Mouse (Mus musculus): ENCODE data around the gene Sgca.

The Sgca gene

DNA sequence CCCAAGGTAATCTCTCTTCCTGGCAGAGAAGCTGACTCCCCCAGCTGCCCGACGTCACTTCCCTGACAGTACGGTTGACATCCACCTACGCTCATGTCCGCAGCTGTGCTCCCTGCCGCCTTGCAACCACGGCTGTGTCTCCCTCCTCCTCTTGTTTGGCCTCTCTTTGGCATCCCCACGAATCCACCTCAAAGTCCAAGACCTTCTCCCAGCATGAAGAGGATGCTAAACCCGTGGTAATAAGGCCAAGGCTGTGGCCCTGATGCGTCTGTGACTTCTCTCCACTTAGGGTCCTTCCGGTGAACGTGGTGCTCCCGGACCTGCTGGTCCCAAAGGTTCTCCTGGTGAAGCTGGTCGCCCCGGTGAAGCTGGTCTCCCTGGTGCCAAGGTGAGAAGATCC is 33.1 kb downstream of the Sgca start:
- no peak for DNase-seq (ENCODE audit: low read depth, low spot score)

DNA sequence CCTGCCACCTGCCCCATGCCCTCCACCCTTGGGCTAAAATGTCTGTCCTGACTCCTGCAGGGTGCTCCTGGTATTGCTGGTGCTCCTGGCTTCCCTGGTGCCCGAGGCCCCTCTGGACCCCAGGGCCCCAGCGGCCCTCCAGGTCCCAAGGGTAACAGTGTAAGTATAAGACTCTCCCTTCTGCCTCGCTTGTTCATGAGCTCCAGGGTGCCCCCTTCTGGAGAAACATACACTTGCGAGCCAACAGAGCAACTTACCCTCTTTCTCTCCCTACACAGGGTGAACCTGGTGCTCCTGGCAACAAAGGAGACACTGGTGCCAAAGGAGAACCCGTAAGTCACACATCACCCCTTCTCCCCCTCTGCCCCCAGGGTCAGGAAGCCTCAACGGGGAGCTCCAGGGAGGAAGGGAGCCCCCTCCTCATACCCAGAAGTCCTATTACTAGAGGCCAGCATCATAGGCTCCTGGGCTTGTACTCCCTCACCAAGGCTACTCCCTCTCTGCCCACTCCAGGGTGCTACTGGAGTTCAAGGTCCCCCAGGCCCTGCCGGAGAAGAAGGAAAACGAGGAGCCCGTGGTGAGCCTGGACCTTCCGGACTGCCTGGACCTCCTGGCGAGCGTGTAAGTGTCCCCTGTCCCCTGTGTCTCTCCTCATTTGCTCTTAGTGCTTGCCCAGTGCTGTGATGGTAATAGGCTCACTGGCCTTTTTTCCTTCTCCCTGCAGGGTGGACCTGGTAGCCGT is 33.7 kb downstream of the Sgca start:
- no peak for DNase-seq (ENCODE audit: low read depth, low spot score)

DNA sequence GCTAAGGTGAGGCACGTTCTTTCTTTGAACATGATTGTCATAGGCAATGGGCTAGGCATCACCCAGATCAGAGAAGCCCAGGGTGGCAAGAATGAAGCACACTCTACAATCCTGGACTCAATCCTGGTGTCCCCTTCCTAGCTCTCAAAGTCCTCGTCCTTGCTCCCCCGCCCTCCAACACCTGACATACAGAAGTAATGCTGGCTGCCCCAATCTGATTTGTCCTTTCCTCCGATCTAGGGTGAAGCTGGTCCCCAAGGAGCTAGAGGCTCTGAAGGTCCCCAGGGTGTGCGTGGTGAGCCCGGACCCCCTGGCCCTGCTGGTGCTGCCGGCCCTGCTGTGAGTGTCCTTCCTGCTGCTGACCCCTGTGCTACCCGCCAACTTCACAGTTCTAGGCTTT is 34.4 kb downstream of the Sgca start:
- no peak for DNase-seq (ENCODE audit: low read depth, low spot score)

DNA sequence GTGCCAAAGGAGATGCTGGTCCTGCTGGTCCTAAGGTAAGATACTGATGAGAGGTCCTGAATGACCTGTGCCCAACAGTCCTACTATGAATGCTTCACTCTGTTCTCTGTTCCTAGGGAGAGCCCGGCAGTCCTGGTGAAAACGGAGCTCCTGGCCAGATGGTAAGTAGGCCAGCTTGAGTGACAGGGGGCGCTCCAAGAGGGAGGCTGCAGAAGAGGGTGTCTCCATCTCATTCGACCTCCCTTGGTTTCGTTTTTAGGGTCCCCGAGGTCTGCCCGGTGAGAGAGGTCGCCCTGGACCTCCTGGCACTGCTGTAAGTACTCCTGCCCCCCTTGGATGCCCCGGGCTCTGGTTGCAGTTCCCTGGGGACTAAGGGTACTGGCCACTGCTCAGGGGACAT is 35.0 kb downstream of the Sgca start:
- no peak for DNase-seq (ENCODE audit: low read depth, low spot score)

DNA sequence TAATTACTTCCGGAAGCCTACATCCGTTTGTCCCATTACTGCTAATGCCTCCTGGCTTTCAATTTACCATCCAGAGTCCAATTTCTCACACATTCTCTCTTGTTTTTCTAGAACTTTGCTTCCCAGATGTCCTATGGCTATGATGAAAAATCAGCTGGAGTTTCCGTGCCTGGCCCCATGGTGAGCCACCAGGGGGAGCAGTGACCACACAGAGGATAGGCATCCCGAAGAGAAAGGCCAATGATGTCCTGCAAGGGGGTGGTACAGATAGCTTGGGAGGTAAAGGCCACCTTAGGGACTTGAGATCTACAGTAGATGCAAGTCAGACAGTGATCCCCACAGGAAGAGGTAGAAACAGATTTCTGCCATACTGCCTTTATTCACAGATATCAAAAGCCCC is 36.8 kb downstream of the Sgca start:
- no peak for DNase-seq (ENCODE audit: low read depth, low spot score)

DNA sequence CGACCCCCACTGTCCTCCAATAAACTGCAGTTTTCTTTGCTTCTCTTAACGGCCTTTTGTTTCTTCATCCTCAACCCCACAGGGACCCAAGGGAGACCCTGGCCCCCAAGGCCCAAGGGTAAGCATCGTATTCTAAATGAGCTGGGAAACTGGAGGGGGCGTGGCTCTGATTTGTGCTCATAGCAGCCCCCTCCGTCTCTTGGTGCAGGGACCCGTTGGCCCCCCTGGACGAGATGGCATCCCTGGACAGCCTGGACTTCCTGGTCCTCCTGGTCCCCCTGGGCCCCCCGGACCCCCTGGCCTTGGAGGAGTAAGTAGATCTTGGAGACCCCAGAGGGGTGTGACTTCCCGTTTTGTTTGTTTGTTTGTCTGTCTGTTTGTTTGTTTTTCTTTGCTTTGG is 37.8 kb downstream of the Sgca start:
- DNase-seq (ENCODE audit: low read depth, low spot score), result no peak

DNA sequence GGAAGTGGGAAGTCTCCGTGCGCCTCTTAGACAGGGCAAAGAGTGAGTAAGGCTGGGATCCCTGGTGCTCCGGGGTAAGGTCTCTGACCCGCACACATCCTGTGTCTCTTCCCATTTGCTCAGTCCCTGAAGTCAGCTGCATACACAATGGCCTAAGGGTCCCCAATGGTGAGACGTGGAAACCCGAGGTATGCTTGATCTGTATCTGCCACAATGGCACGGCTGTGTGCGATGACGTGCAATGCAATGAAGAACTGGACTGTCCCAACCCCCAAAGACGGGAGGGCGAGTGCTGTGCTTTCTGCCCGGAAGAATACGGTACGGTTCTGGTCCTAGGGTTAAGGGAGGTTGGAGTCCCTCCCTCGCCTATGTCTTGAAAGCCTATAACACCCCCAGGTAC is 38.3 kb downstream of the Sgca start:
- no peak for DNase-seq (ENCODE audit: low read depth, low spot score)

DNA sequence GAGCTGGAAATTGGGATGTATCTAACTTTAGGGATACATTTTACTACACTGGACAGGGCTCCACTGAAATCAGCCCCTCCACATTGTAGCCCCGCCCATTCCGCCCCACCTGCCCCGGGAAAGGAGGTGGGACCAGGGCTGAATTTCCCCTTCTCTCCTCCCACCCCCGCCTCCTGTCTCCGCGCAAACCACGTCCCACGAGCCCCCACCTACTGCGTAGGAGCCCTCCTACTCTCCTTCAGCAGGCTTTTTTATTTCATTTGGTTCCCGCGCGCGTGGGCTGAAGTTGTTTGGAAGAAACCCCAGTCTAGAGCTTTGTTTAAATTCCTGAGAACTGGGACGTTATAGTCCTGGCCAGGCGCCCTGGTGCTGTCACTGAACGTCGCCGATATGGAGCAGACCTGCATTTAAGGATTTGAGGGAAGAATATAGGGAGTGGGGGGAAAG is 38.8 kb downstream of the Sgca start:
- DNase-seq (ENCODE audit: low read depth, low spot score), result peak; percentile 70

DNA sequence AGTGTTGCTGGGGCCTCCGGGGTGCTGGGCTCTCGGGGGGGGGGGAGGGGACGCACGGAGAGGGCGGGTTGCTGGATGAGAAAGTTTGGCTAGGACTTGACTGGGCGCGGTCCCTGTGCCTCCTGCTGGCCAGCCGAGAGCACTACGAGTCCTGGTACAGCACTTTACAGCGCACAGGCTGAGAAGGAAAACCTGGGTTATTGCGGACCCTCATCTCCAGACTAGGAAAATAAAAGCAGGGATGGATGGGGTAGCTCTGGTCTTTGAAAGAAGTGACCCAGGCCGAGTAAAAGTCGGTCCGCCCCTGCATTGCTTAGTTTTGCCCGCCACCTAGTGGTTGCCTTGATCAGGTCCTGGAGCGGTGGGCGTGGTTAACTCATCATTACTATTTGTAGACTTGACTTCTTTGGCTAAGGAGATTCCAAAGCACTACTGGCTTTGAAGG is 39.3 kb downstream of the Sgca start:
- peak; percentile 57 for DNase-seq (ENCODE audit: low read depth, low spot score)

DNA sequence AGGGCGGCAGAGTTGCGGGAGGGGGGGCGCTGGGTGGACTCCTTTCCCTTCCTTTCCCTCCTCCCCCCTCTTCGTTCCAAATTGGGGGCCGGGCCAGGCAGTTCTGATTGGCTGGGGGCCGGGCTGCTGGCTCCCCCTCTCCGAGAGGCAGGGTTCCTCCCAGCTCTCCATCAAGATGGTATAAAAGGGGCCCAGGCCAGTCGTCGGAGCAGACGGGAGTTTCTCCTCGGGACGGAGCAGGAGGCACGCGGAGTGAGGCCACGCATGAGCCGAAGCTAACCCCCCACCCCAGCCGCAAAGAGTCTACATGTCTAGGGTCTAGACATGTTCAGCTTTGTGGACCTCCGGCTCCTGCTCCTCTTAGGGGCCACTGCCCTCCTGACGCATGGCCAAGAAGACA is 40.1 kb downstream of the Sgca start, which contains the start of gene Col1a1:
Gene Col1a1 (plus strand): TSS at position 180 of the 400 bp plus-strand sequence.
- DNase-seq (ENCODE audit: low read depth, low spot score), result no peak

DNA sequence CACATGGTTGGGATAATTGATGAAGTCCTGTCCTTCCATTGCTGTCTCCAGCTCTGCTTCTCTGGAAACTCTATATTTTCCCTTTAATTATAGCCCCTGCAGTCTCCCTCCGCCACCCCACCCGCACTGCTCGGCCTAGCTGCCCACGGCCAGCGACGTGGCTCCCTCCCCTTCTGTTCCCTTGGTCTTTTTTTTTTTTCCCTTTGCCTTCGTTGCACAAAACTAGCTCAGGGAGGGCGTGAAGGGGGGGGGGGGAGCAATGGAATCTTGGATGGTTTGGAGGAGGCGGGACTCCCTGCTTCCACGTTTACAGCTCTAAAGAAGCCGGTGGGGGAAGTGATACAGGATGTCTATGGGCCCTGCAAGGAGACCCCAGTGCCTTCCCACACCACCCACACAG is 41.6 kb downstream of the Sgca start:
- no peak for DNase-seq (ENCODE audit: low read depth, low spot score)

DNA sequence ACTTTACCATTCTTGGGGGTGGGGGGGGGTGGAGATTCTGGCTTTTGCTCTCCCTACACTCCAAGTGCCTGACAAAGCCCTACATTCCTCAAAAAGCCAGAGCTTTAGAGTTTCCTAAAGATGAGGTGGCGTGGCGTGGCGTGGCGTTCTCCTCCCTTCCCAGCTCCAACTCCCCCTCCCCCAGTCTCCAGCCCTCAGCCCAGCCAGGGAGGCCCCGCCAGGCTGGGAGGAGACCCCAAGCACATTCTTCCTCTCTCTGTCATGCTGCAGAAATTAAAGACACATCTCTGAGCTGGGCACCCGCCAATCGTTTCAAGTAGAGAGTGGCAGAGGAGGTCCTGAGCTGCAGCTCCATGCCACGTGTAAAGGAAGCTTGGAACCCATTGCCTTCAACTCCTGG is 42.5 kb downstream of the Sgca start:
- DNase-seq (ENCODE audit: low read depth, low spot score), result no peak

DNA sequence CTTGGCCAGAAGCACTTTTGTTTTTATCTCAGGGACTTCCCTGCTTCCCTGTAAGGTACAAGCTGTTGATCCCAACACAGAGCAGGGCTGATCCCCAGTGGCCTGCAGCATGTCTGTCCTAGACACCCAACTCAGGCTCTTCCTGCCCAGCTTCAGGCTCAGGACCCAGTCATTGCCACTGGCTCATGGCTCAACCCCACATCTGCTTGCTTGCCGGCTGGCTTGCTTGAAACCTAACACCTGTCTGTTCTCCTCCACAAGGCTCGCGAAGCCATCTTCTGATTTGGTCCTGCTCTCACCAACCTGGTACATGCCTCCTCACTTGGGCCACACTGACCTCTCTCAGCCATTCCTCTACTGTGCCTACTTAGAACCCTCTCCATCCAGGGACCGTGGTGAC is 46.0 kb downstream of the Sgca start:
- DNase-seq (ENCODE audit: low read depth, low spot score), result no peak

DNA sequence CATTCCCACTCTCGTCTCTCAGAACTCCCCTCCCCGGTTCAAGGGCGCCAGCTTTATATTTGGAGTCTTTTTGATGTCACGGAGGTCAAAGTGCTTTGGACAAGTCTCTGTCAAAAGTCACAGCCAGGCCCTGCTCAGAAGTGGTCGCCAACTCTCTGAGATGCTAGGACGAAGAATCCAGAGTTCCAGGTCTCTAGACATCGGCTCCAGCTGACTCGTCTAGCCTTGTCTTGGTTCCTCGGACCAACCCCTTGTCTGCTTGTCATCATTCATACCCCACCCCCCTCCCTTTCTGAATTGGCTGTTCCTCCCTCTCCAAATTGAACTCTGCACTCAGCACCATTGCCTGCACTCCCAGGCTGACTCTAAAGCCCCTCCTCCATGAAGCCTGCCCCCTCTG is 46.5 kb downstream of the Sgca start:
- no peak for DNase-seq (ENCODE audit: low read depth, low spot score)

DNA sequence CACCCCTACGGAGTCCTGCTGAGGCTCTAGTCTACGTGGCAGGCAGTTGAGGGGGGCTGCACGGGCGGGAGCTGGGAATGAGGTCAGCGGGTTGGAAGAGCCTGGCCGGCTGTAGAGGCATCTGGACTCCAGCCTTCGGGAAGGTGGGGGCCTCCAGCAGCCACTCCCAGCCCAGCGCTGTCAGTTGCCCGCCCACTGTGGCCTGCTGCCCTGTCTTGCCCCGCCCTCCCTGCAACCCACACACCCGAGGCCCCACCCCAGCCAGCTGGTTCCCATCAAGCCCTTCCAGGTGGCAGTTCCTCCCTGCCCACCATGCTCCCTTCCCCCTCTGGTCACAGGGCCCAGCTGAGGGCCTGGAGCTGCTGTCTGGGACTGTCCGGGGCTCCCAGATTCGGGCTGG is 47.3 kb downstream of the Sgca start:
- no peak for DNase-seq (ENCODE audit: low read depth, low spot score)

DNA sequence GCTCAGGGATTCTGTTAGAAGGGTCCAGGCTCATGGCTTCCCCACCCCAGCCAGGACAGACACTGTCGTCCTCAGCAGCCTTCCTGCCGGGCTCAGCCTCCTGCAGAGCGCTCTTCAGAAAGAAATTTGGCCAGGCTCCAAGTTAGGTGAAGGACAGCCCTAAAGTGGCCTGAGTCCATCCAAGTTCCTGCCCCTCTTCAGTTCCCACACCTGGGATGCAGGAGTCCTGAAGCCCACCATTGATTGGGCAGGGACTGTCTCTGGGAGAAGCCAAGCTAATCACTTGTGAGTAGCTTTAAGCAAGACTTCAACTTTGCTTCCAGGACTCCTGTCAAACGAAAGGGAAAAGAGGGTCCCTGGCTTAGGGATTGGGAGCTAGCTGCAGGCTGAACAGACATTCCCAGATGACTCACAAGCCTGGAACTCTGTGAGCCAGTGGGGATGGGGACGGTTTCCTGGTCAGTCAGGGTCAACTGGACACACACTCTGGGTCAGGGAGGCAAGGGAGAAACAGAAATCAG is 48.3 kb downstream of the Sgca start:
- DNase-seq (ENCODE audit: low read depth, low spot score), result no peak

DNA sequence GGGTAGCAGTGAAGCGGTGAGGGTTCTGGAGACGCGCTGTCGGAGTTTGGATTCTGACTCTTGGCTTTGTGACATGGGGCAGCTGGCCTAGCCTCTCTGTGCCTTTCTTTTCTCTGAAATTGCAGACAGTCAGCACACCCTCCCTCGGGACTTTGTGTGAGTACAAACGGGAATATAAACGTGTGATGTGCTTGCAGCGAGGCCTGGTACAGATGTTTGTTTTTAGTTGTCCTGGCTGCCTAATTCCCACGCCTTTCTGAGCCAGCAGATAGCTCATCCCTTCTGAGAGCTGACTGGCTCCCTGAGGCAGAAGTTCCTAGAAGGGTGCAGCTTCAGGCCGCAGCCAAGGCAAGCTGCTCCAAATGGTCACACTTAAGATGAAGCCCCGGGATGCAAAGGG is 49.7 kb downstream of the Sgca start:
- no peak for DNase-seq (ENCODE audit: low read depth, low spot score)

DNA sequence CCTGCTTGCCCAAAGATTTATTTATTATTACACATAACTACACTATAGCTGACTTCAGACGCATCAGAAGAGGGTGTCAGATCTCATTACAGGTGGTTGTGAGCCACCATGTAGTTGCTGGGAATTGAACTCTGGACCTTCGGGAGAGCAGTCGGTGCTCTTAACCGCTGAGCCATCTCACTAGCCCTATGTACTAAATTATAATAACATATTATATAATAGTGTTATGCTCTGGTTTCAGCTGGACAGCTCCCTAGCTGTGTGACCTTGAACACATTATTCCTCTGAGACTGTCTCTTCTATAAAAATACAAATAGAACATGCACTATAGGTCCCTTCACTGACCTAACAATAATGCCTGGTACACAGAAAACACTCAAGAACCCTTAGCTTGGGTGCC is 51.1 kb downstream of the Sgca start:
- DNase-seq (ENCODE audit: low read depth, low spot score), result no peak

DNA sequence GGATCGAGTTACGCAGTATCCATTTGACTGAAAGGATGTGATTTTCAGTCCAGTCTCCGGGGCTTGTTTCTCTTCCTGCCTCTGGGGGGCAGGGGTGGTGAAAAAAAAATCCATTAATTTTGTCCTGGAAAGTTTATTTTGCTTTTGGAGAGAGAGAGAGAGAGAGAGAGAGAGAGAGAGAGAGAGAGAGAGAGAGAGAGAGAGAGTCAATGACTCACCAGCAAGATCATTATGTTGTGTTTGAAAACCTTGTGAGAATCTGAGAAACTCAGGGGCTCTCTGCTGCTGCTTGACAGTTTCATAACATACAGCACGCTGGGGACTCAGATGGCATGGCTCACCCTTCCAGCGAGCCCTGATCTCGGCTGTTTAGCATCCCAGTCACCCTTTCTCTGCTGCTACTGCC is 55.1 kb downstream of the Sgca start:
- DNase-seq (ENCODE audit: low read depth, low spot score), result no peak

DNA sequence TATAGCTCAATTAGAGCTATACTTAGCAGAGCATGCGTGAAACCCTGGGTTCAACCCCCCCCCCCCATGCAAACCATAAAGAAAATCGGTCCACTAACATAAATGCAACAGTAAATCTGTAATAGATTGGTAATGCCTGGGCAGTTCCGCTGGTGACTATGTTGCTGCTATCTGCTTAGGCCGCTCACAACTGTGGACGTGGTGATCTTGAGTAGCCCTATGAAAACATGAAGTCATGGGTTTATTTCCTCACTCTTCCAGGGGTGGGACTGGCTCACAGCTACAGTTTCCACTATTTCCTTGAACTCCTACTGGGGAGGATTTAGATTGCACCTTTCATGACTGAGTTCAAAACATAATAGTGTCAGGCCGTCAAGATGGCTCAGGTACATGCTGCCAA is 58.4 kb downstream of the Sgca start:
- DNase-seq (ENCODE audit: low read depth, low spot score), result no peak

DNA sequence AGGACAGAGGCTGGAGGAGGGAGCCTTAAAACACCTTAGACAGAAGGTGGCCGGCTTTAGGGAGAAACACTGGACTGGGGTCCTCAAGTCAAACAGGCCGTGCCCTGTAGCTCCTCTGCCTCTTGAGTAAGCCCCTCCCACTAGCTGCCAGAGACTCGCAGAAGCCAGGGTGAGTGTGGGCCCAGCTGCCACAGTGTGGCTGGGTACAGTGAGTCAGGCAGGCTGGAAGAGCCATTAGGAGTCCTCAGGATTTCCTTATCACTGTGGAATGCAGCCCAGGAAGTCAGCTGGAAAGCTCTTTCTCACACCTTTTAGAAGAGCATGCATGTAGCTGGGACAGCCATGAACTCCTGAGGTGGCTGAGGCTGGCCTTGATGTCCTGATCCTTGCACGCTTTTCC is 59.6 kb downstream of the Sgca start:
- DNase-seq (ENCODE audit: low read depth, low spot score), result no peak

DNA sequence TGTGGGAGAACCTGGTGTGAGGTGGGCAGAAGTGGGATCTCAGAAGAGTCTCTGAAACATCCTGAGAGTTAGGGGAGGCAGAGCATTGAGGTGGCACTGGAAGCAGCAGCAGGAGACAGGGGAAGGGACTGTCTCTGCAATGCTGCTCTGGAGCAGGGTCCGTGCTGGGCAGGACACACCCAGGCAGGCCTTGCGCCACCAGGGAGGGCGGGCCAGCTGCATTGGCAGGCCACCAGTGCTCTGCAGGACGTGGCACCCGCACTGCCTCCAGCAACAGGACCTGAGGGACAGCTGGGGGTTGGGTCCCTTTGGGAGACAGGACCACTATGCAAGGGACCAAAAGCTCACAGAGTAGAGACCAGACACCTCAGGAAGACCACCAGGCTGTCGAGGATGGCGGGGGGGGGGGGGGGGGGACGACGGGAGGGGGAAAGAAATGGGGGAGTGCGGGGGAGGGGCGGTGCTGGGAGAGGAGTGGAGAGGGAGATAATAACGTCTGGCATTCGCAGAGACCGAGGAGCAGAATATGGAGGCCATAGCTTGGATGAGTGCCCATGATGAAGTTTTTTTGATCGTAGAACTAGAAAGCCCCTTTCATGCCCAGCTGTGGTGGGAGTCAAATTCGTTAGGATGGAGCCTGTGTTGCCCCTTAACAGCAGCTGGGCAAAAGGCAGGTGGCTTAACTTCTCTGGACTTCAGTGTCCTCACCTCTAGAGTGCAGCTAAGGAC is 60.3 kb downstream of the Sgca start:
- no peak for DNase-seq (ENCODE audit: low read depth, low spot score)
